Mouse (Mus musculus): ENCODE results near the gene Ipmk.
"Not testable (repeated sequence)": the region's sequence is repeated elsewhere in the genome, so short reads cannot be mapped to it uniquely, and the experiment has no call there.

The Ipmk gene

GRCm38 (mm10) chr10:71371881-71372280, 24.3 kb downstream of the Ipmk start:
- DNase-seq (ENCODE audit: low spot score): no peak

GRCm38 (mm10) chr10:71373706-71374105, 26.1 kb downstream of the Ipmk start:
- DNase-seq (ENCODE audit: low spot score): no peak

GRCm38 (mm10) chr10:71376014-71376413, 28.5 kb downstream of the Ipmk start:
- DNase-seq (ENCODE audit: low spot score): no peak

GRCm38 (mm10) chr10:71380406-71380805, 32.8 kb downstream of the Ipmk start:
- no peak for DNase-seq (ENCODE audit: low spot score)

- no peak for DNase-seq (ENCODE audit: low spot score)
Observed at GRCm38 (mm10) chr10:71381471-71382033, 34.0 kb downstream of the Ipmk start.

GRCm38 (mm10) chr10:71382109-71382508, 34.5 kb downstream of the Ipmk start:
- DNase-seq (ENCODE audit: low spot score): no peak

GRCm38 (mm10) chr10:71382858-71383551, 35.4 kb downstream of the Ipmk start:
- no peak for DNase-seq (ENCODE audit: low spot score)

GRCm38 (mm10) chr10:71383552-71383924, 36.0 kb downstream of the Ipmk start:
- not testable (repeated sequence) for DNase-seq (ENCODE audit: low spot score)

GRCm38 (mm10) chr10:71384159-71385044, 36.8 kb downstream of the Ipmk start:
- DNase-seq (ENCODE audit: low spot score): no peak

- no peak for DNase-seq (ENCODE audit: low spot score)
Observed at GRCm38 (mm10) chr10:71389311-71389710, 41.7 kb downstream of the Ipmk start.

- DNase-seq (ENCODE audit: low spot score): no peak
Observed at GRCm38 (mm10) chr10:71398383-71399145, 51.0 kb downstream of the Ipmk start.

- no peak for DNase-seq (ENCODE audit: low spot score)
Observed at GRCm38 (mm10) chr10:71399399-71399798, 51.8 kb downstream of the Ipmk start.

- DNase-seq (ENCODE audit: low spot score): no peak
Observed at GRCm38 (mm10) chr10:71399987-71400386, 52.4 kb downstream of the Ipmk start.

- DNase-seq (ENCODE audit: low spot score): peak; percentile 77
Observed at GRCm38 (mm10) chr10:71400818-71401646, 53.5 kb downstream of the Ipmk start.

GRCm38 (mm10) chr10:71403638-71404037, 56.1 kb downstream of the Ipmk start:
- DNase-seq (ENCODE audit: low spot score): peak; percentile 62

GRCm38 (mm10) chr10:71405523-71406217, 58.1 kb downstream of the Ipmk start:
- DNase-seq (ENCODE audit: low spot score): no peak

- DNase-seq (ENCODE audit: low spot score): no peak
Observed at GRCm38 (mm10) chr10:71409948-71410347, 62.4 kb downstream of the Ipmk start.

GRCm38 (mm10) chr10:71413401-71413800, 65.8 kb downstream of the Ipmk start:
- DNase-seq (ENCODE audit: low spot score): no peak

GRCm38 (mm10) chr10:71421531-71421930, 74.0 kb downstream of the Ipmk start:
- DNase-seq (ENCODE audit: low spot score): no peak
